Mouse (Mus musculus): Measurements from ENCODE around the gene Ptprd. TPM values are rescaled to one million over a fixed set of nuclear protein-coding genes. Genes with fewer than 3 reads are reported as not detected.

The Ptprd gene
- polyA plus RNA-seq, 1 experiment from 2014 or later = 13.8 TPM

DNA sequence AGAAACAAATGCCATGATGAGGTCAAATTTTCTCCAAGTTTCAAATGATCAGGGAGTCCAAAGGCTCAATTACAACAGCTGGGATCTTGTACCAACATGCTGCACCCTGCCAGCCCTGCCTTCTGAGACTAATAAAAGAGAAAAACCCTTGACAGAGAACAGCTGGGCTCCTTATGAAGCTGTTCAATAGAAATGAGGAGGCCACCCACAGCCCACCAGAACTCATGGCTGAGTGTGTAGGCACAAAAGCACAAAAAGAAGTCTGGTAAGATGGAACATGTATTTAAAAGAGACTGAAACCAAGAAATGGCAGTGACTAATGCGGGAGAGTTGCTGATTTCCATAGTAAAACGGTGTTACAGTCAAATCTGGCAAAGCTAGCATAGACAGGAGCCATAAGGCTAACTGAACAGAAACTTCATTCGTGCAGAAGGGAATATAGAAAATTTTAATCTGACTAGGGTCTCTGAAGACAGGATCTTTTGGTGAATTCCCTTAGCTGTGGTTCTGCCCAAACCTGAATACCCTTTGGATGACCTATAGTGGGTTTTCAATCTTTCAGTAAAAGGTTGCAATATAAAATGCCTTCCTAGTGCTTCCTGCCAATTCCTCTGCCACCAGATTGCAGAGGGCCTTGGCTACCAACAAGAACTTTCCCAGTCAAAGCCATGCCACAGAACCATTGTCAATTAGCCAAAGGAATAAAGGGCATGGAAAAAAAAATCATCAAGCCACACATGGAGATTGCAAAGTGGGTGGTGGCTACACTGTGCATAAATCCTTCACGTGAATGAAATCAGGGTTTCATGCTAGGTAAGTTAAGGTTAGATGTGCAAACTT, 1841.5 kb downstream of the Ptprd start:
- H3K4me2 ChIP-seq (replicated peaks; ENCODE audit: low read depth) = no peak overlapping the region
- 0 out of 2 replicates have a peak, but pooled peaks have one; percentile 43 for ATAC-seq
- H3K27me3 ChIP-seq (replicated peaks; ENCODE audit: control insufficient read depth, insufficient read depth, low read length) = no peaks in the 10 kb centered on the region
- whole genome bisulfite sequencing = 57% methylated on average over 4 of the region's 4 CpGs
- H3K27ac ChIP-seq (ENCODE audit: low read depth, low read length) = no peak overlapping the region
- no peaks in the 10 kb centered on the region for H3K9me3 ChIP-seq (ENCODE audit: control insufficient read depth)
- no peak for TF ChIP-seq CTCF (IDR thresholded peaks at IDR 0.05; ENCODE audit: low read depth)
- no peak overlapping the region for H3K4me3 ChIP-seq (ENCODE audit: low read depth, low read length)
- H3K4me1 ChIP-seq (replicated peaks; ENCODE audit: control insufficient read depth, insufficient read depth, low read length) = 0 out of 2 replicates have a peak, but pooled peaks cover 5% of the 10 kb centered on the region
- H3K9ac ChIP-seq (ENCODE audit: low read depth, low read length) = no peak overlapping the region
- no peaks in the 10 kb centered on the region for H3K36me3 ChIP-seq (ENCODE audit: control insufficient read depth, insufficient read depth)

DNA sequence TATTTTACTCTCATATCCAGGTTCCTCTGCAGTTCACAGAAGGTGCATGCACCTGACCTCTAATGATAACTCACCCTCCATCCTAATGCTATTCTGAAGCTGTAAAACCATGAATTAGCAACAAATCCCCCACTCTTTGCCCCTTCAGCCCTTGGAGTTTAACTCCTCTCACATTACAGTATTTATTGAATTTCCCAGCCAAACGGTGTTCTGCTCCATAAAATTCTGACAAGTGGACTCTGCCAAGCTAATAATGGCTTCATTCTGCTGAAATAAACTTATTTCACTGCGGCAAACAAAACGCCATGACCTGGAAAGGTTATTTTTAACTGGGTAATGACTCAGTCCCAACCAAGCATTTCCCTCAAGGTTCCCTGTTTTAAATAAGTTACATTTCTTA, 1842.7 kb downstream of the Ptprd start:
- Histone ChIP-seq H3K9ac (ENCODE audit: low read depth, low read length) (no peak overlapping the region), H3K27me3 (replicated peaks; ENCODE audit: control insufficient read depth, insufficient read depth, low read length) (no peaks in the 10 kb centered on the region), H3K36me3 (ENCODE audit: control insufficient read depth, insufficient read depth) (no peaks in the 10 kb centered on the region), H3K4me1 (replicated peaks; ENCODE audit: control insufficient read depth, insufficient read depth, low read length) (0 out of 2 replicates have a peak, but pooled peaks cover 5% of the 10 kb centered on the region), H3K27ac (ENCODE audit: low read depth, low read length) (no peak overlapping the region), H3K4me3 (ENCODE audit: low read depth, low read length) (no peak overlapping the region), H3K9me3 (ENCODE audit: control insufficient read depth) (no peaks in the 10 kb centered on the region), H3K4me2 (replicated peaks; ENCODE audit: low read depth) (no peak overlapping the region)
- TF ChIP-seq CTCF (IDR thresholded peaks at IDR 0.05; ENCODE audit: low read depth) = no peak
- no peak for ATAC-seq
- 46% methylated on average over 3 of the region's 3 CpGs for WGBS

DNA sequence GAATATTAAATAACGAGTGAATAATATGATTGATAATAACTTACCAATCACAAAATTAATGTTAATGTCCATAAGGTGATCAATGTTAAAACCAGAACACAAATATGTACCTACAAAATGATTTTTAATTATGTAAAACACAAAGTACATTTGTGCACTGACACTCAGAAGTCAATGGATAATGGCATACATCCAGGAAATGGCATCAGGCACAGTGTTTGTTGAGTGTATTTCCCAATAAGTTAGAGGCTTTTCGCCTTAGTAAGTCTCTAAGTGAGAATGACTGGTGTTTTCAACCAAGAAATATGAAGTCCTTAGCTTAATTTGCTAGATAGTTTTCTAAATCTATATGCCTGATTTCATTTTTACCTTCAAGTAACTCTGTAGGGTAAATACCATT, 1843.5 kb downstream of the Ptprd start:
- Histone ChIP-seq H3K4me1 (replicated peaks; ENCODE audit: control insufficient read depth, insufficient read depth, low read length) (0 out of 2 replicates have a peak, but pooled peaks cover 5% of the 10 kb centered on the region), H3K4me3 (ENCODE audit: low read depth, low read length) (no peak overlapping the region), H3K36me3 (ENCODE audit: control insufficient read depth, insufficient read depth) (no peaks in the 10 kb centered on the region), H3K9ac (ENCODE audit: low read depth, low read length) (no peak overlapping the region), H3K9me3 (ENCODE audit: control insufficient read depth) (no peaks in the 10 kb centered on the region), H3K27ac (ENCODE audit: low read depth, low read length) (no peak overlapping the region), H3K4me2 (replicated peaks; ENCODE audit: low read depth) (no peak overlapping the region), H3K27me3 (replicated peaks; ENCODE audit: control insufficient read depth, insufficient read depth, low read length) (no peaks in the 10 kb centered on the region)
- 92% methylated on average over 2 of the region's 2 CpGs for WGBS
- no peak for TF ChIP-seq CTCF (IDR thresholded peaks at IDR 0.05; ENCODE audit: low read depth)
- no peak for ATAC-seq

DNA sequence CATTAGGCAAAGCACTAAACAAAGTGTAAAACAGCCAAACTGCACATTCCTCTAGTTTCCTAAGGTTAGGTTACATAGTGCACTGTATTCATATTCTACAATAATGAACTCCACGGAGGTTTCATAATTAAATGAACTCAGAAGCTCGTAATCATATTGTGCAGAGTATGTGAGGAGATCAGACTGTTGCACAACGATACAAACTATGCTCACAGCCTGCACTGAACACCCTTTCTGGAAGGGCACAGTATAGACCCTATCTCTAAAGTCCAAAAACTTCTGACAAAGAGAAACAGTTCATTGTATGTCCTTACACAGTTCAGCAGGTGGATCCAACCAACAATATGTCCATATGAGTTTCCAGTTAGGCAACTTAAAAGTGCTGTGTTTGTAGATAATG, 1844.5 kb downstream of the Ptprd start:
- Histone ChIP-seq H3K4me3 (ENCODE audit: low read depth, low read length) (no peak overlapping the region), H3K36me3 (ENCODE audit: control insufficient read depth, insufficient read depth) (no peaks in the 10 kb centered on the region), H3K9me3 (ENCODE audit: control insufficient read depth) (no peaks in the 10 kb centered on the region), H3K4me1 (replicated peaks; ENCODE audit: control insufficient read depth, insufficient read depth, low read length) (0 out of 2 replicates have a peak, but pooled peaks cover 5% of the 10 kb centered on the region), H3K27ac (ENCODE audit: low read depth, low read length) (no peak overlapping the region), H3K9ac (ENCODE audit: low read depth, low read length) (no peak overlapping the region), H3K4me2 (replicated peaks; ENCODE audit: low read depth) (no peak overlapping the region), H3K27me3 (replicated peaks; ENCODE audit: control insufficient read depth, insufficient read depth, low read length) (no peaks in the 10 kb centered on the region)
- no peak for ATAC-seq
- TF ChIP-seq CTCF (IDR thresholded peaks at IDR 0.05; ENCODE audit: low read depth) = no peak
- WGBS = 88% methylated on average over 3 of the region's 3 CpGs

DNA sequence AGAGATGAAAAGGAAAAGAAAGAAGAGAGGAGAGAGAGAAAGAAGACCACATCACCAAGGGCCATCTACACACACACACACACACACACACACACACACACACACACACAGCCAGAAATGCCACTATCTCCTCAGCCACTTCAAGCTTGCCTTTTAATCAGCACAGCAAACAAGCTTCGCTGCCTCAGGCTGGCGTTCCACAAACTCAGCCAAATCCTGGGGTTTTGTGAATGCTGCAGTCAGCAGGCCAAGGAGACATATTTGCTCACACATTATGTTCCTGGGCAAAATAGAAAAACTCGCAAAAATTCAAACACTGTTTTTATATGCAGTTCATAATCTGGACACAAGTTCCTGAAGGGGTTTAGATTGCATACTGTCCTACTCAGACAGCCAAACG, 1845.9 kb downstream of the Ptprd start:
- H3K4me1 ChIP-seq (replicated peaks; ENCODE audit: control insufficient read depth, insufficient read depth, low read length) = 0 out of 2 replicates have a peak, but pooled peaks cover 5% of the 10 kb centered on the region
- no peak for TF ChIP-seq CTCF (IDR thresholded peaks at IDR 0.05; ENCODE audit: low read depth)
- no peak for ATAC-seq
- no peak overlapping the region for H3K4me2 ChIP-seq (replicated peaks; ENCODE audit: low read depth)
- H3K9ac ChIP-seq (ENCODE audit: low read depth, low read length) = no peak overlapping the region
- H3K4me3 ChIP-seq (ENCODE audit: low read depth, low read length) = no peak overlapping the region
- H3K9me3 ChIP-seq (ENCODE audit: control insufficient read depth) = no peaks in the 10 kb centered on the region
- WGBS = 71% methylated on average over 4 of the region's 4 CpGs
- H3K27ac ChIP-seq (ENCODE audit: low read depth, low read length) = no peak overlapping the region
- no peaks in the 10 kb centered on the region for H3K27me3 ChIP-seq (replicated peaks; ENCODE audit: control insufficient read depth, insufficient read depth, low read length)
- H3K36me3 ChIP-seq (ENCODE audit: control insufficient read depth, insufficient read depth) = no peaks in the 10 kb centered on the region

DNA sequence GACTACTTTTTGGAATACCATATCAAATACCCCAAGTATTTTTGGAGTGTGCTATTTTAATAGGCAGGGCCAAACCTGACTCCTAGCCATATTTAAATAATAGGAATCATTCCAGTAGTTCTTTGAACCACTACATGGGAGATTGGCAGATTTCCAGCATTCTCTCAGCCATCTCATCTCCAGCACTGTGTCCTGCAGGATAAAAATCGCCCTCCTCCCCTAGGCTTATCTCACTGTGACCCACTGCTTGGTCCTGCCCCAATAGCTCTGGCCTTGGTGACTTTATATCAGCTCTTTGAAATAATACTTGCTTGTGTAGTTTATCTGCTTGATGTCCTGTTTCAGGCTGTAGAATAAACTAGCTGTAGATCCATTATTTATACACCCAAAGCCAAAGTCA, 1850.2 kb downstream of the Ptprd start:
- Histone ChIP-seq H3K27me3 (replicated peaks; ENCODE audit: control insufficient read depth, insufficient read depth, low read length) (no peaks in the 10 kb centered on the region), H3K4me3 (ENCODE audit: low read depth, low read length) (no peak overlapping the region), H3K4me2 (replicated peaks; ENCODE audit: low read depth) (no peak overlapping the region), H3K4me1 (replicated peaks; ENCODE audit: control insufficient read depth, insufficient read depth, low read length) (no peaks in the 10 kb centered on the region), H3K27ac (ENCODE audit: low read depth, low read length) (no peak overlapping the region), H3K9me3 (ENCODE audit: control insufficient read depth) (no peaks in the 10 kb centered on the region), H3K36me3 (ENCODE audit: control insufficient read depth, insufficient read depth) (no peaks in the 10 kb centered on the region), H3K9ac (ENCODE audit: low read depth, low read length) (no peak overlapping the region)
- 39% methylated on average over 1 of the region's 1 CpGs for WGBS
- ATAC-seq = no peak
- TF ChIP-seq CTCF (IDR thresholded peaks at IDR 0.05; ENCODE audit: low read depth) = no peak
